Mouse (Mus musculus) intestine, postnatal 0 days (tissue): ENCODE data around the gene Atp13a1. TPM values are rescaled to one million over a fixed set of nuclear protein-coding genes. Genes with fewer than 3 reads are reported as not detected.

ENCODE experiments used
- ATAC-seq: fragments of 200-750 bp; cut with Nextera tagmentation; 2 replicates; pipeline ENCODE4 v1.8.0; 2017; ENCODE audit warnings: mild to moderate bottlenecking, moderate TSS enrichment, moderate library complexity
- H3K27ac ChIP-seq: fragments of 300-500 bp; sonication (generic); 2 replicates; pipeline ENCODE4 v1.5.1; 2014; ENCODE audit warnings: mild to moderate bottlenecking, low read depth, low read length, moderate library complexity
- H3K27me3 ChIP-seq: fragments of 300-500 bp; sonication (generic); replicated peaks from 2 replicates; pipeline ENCODE4 v1.6.1; 2014; ENCODE audit warnings: low read length, mixed read lengths; ENCODE audit not compliant: control insufficient read depth, insufficient read depth
- H3K36me3 ChIP-seq: fragments of 300-500 bp; sonication (generic); 2 replicates; pipeline ENCODE4 v1.6.1; 2014; ENCODE audit warnings: mild to moderate bottlenecking, moderate library complexity; ENCODE audit not compliant: control insufficient read depth, insufficient read depth
- H3K4me1 ChIP-seq: fragments of 300-500 bp; sonication (generic); replicated peaks from 2 replicates; pipeline ENCODE4 v1.6.1; 2014; ENCODE audit warnings: antibody characterized with exemption, low read length, mixed read lengths; ENCODE audit not compliant: control insufficient read depth, insufficient read depth
- H3K4me2 ChIP-seq: fragments of 300-500 bp; sonication (generic); replicated peaks from 2 replicates; pipeline ENCODE4 v1.6.1; 2014; ENCODE audit warnings: low read depth, mild to moderate bottlenecking, moderate library complexity
- H3K4me3 ChIP-seq: fragments of 300-500 bp; sonication (generic); 2 replicates; pipeline ENCODE4 v1.5.1; 2014; ENCODE audit warnings: low read depth, low read length
- H3K9ac ChIP-seq: fragments of 300-500 bp; sonication (generic); 2 replicates; pipeline ENCODE4 v1.6.1; 2014; ENCODE audit warnings: mild to moderate bottlenecking, low read depth, low read length
- H3K9me3 ChIP-seq: fragments of 300-500 bp; sonication (generic); 2 replicates; pipeline ENCODE4 v1.6.1; 2016; ENCODE audit warnings: mixed run types; ENCODE audit not compliant: control insufficient read depth
- CTCF ChIP-seq: sonication (generic); IDR thresholded peaks from 2 replicates; pipeline ENCODE4 v1.5.1; 2016; ENCODE audit warnings: low read depth, mild to moderate bottlenecking, control low read depth, antibody characterized with exemption, moderate library complexity
- WGBS: fragments of 180-500 bp; shearing (Covaris S2); extraction: QIAGEN DNeasy Blood & Tissue Kit; methylation state at CpG from one replicate; pipeline ENCODE4 v1.1.7; 2014; 5-methylcytosine and 5-hydroxymethylcytosine counted together
- polyA plus RNA-seq: library from polyadenylated mRNA; unstranded; fragments of >200 nt; fragmentation: Nextera tagmentation; extraction: Ambion mirVana; gene quantifications from 2 replicates; pipeline ENCODE4 v1.2.1, GENCODE M21; 2015

Gene Atp13a1
- polyA plus RNA-seq, 1 experiment from 2014 or later: 18.6 TPM

DNA sequence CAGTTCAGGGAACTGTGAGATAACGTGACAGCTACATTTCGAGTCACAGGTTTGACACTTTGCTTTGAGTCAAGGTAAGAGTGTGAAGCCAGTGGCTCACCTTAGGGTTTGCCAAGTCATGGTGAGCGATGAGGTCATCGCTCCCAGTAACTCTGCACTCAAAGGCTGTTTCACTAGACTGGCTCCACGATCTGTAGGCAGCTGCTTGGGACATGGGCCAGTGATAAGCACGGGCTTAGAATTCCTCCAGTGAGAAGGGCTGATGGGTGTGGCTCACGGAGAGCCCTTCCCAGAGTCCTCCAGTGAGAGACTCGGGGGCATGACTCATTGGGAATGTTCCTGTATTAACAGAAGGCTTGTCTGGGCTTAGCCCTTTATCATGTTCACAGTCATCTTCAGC lies 58.0 kb downstream of the Atp13a1 start:
- ATAC-seq: peak; percentile 93
- 49% methylated on average over 8 of the region's 8 CpGs for WGBS

GRCm38 (mm10) chr8:69849899-69850298 lies 58.9 kb downstream of the Atp13a1 start:
- no peaks in the 10 kb centered on the region for H3K4me1 ChIP-seq
- no peak for ATAC-seq
- TF ChIP-seq CTCF: peak; percentile 67
- WGBS: 44% methylated on average over 3 of the region's 3 CpGs
- H3K27ac ChIP-seq: no peak overlapping the region
- H3K9ac ChIP-seq: no peak overlapping the region
- no peaks in the 10 kb centered on the region for H3K36me3 ChIP-seq
- no peaks in the 10 kb centered on the region for H3K27me3 ChIP-seq
- H3K9me3 ChIP-seq: no peaks in the 10 kb centered on the region
- H3K4me3 ChIP-seq: no peak overlapping the region
- no peak overlapping the region for H3K4me2 ChIP-seq

More for the DNA sequence above, 58.0 kb downstream of the Atp13a1 start:
- TF ChIP-seq CTCF: no peak
- Histone ChIP-seq H3K9me3 (no peaks in the 10 kb centered on the region), H3K4me3 (no peak overlapping the region), H3K9ac (no peak overlapping the region), H3K27ac (no peak overlapping the region), H3K36me3 (no peaks in the 10 kb centered on the region), H3K4me1 (no peaks in the 10 kb centered on the region), H3K4me2 (no peak overlapping the region), H3K27me3 (no peaks in the 10 kb centered on the region)

DNA sequence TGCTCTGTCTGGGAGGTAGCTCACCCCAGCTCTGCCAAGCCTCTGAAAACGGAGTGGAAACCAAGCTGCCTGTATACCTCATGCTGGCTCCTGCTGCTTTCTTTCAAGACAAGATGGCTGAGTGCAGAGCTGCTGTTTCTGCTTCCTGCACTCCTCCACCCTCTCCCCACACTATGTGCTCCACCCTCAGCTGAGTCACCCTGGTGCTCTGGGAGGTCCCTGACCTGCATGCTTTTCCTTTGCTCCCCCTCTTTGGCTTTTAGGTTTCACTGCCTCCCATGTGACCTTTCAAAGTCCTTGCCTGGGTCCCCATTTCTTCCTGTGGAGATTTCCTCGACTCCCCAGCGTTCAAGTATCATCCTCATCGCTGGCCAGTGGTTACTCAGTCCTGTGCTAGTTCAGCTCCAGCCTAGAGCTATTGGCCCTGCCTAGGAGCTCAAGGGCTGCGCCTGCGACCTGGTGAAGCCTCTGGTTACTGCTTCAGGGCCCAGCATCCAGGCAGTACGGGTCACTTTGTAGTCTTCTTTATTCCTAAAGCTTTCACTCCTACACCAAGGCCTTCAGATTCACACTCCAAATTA lies 60.1 kb downstream of the Atp13a1 start:
- H3K36me3 ChIP-seq: no peaks in the 10 kb centered on the region
- H3K4me2 ChIP-seq: no peak overlapping the region
- H3K27ac ChIP-seq: no peak overlapping the region
- H3K4me3 ChIP-seq: no peak overlapping the region
- no peak for ATAC-seq
- WGBS: 76% methylated on average over 7 of the region's 7 CpGs
- TF ChIP-seq CTCF: no peak
- H3K27me3 ChIP-seq: no peaks in the 10 kb centered on the region
- H3K9ac ChIP-seq: no peak overlapping the region
- no peaks in the 10 kb centered on the region for H3K4me1 ChIP-seq
- H3K9me3 ChIP-seq: no peaks in the 10 kb centered on the region

GRCm38 (mm10) chr8:69853869-69854268 lies 62.9 kb downstream of the Atp13a1 start:
- no peaks in the 10 kb centered on the region for H3K27me3 ChIP-seq
- H3K27ac ChIP-seq: no peak overlapping the region
- WGBS: 91% methylated on average over 10 of the region's 10 CpGs

More at GRCm38 (mm10) chr8:69853869-69854268, 62.9 kb downstream of the Atp13a1 start:
- no peak overlapping the region for H3K9ac ChIP-seq
- H3K9me3 ChIP-seq: no peaks in the 10 kb centered on the region
- H3K4me3 ChIP-seq: no peak overlapping the region
- ATAC-seq: no peak
- H3K4me2 ChIP-seq: no peak overlapping the region
- TF ChIP-seq CTCF: no peak
- H3K4me1 ChIP-seq: no peaks in the 10 kb centered on the region
- H3K36me3 ChIP-seq: no peaks in the 10 kb centered on the region

Other genes starting within 250 kb of the Atp13a1 start
- gene Zfp868, start 165.6 kb upstream of the Atp13a1 start, polyA plus RNA-seq: 8.4 and 10.0 TPM in 2 replicates
- 0.69 and 0.78 TPM in 2 replicates for gene Zfp964, start 136.7 kb upstream of the Atp13a1 start, polyA plus RNA-seq
- 9.9 and 10.8 TPM in 2 replicates for gene Zfp869, start 80.4 kb upstream of the Atp13a1 start, polyA plus RNA-seq
- gene Zfp963, start 41.2 kb upstream of the Atp13a1 start, polyA plus RNA-seq: 4.6 and 5.0 TPM in 2 replicates
- 0.43 TPM in 1 of 2 replicates, not detected in the other for gene Gm20422, start 16.3 kb upstream of the Atp13a1 start, polyA plus RNA-seq
- gene Zfp866, start within 50 bp of the Atp13a1 start, polyA plus RNA-seq: 6.1 and 6.5 TPM in 2 replicates
- 7.5 and 7.8 TPM in 2 replicates for gene Gmip, start 17.5 kb downstream of the Atp13a1 start, polyA plus RNA-seq
- gene Lpar2, start 31.3 kb downstream of the Atp13a1 start, polyA plus RNA-seq: 0.18 and 0.24 TPM in 2 replicates
- gene Pbx4, start 41.3 kb downstream of the Atp13a1 start, polyA plus RNA-seq: 2.7 and 4.7 TPM in 2 replicates
- gene Cilp2, start 96.5 kb downstream of the Atp13a1 start, polyA plus RNA-seq: 0.22 and 0.25 TPM in 2 replicates
- 1.2 and 2.3 TPM in 2 replicates for gene Tssk6, start 111.0 kb downstream of the Atp13a1 start, polyA plus RNA-seq
- 310 and 317 TPM in 2 replicates for gene Ndufa13, start 111.4 kb downstream of the Atp13a1 start, polyA plus RNA-seq
- 2.1 and 2.2 TPM in 2 replicates for gene Yjefn3, start 111.5 kb downstream of the Atp13a1 start, polyA plus RNA-seq
- 42.6 and 43.3 TPM in 2 replicates for gene Gatad2a, start 205.2 kb downstream of the Atp13a1 start, polyA plus RNA-seq